Mouse (Mus musculus) c-Kit-negative CD71-positive TER-119-positive erythroid progenitor cells, embryonic 14.5 days (primary cell): ENCODE results near the gene Klhl21.

Experiments used
- DNase-seq: peaks from one replicate; pipeline ENCODE4 v3.0.0-alpha.2; 2013; ENCODE audit warnings: low read depth, low spot score

Klhl21 gene

GRCm38 (mm10) chr4:152008622-152009075 lies at the start of gene Klhl21:
Klhl21 (plus strand) TSS chr4:152008803.
- peak; percentile 80 for DNase-seq

GRCm38 (mm10) chr4:151959849-151960512 lies 48.6 kb upstream of the Klhl21 start:
- DNase-seq = no peak

GRCm38 (mm10) chr4:151960513-151960854 lies 48.1 kb upstream of the Klhl21 start:
- DNase-seq = peak; percentile 84

- no peak for DNase-seq
These were observed 45.8 kb upstream of the Klhl21 start for GRCm38 (mm10) chr4:151962817-151963216.

- no peak for DNase-seq
These were observed 40.2 kb upstream of the Klhl21 start for GRCm38 (mm10) chr4:151968204-151968921.

GRCm38 (mm10) chr4:151972221-151972967 lies 36.2 kb upstream of the Klhl21 start:
- no peak for DNase-seq

- peak; percentile 60 for DNase-seq
These were observed 33.2 kb upstream of the Klhl21 start for GRCm38 (mm10) chr4:151975441-151975840.

- DNase-seq = peak; percentile 58
These were observed 30.9 kb upstream of the Klhl21 start for GRCm38 (mm10) chr4:151977748-151978147.

GRCm38 (mm10) chr4:151980699-151981098 lies 27.9 kb upstream of the Klhl21 start:
- DNase-seq = no peak

GRCm38 (mm10) chr4:151981363-151981762 lies 27.2 kb upstream of the Klhl21 start:
- DNase-seq = peak; percentile 69

GRCm38 (mm10) chr4:151983043-151983442 lies 25.6 kb upstream of the Klhl21 start:
- DNase-seq = no peak

GRCm38 (mm10) chr4:151983560-151983959 lies 25.0 kb upstream of the Klhl21 start:
- no peak for DNase-seq

GRCm38 (mm10) chr4:151985886-151986285 lies 22.7 kb upstream of the Klhl21 start:
- DNase-seq = no peak

GRCm38 (mm10) chr4:151986650-151987049 lies 22.0 kb upstream of the Klhl21 start:
- DNase-seq = no peak

GRCm38 (mm10) chr4:151988014-151988341 lies 20.6 kb upstream of the Klhl21 start:
- no peak for DNase-seq

- peak; percentile 48 for DNase-seq
These were observed 20.1 kb upstream of the Klhl21 start, which contains the start of gene Thap3 for GRCm38 (mm10) chr4:151988342-151989109. Thap3 (minus strand) TSS chr4:151988997.

GRCm38 (mm10) chr4:151989110-151989488 lies 19.5 kb upstream of the Klhl21 start:
- DNase-seq = no peak

- no peak for DNase-seq
These were observed 16.5 kb upstream of the Klhl21 start for GRCm38 (mm10) chr4:151992091-151992490.

- no peak for DNase-seq
These were observed 15.6 kb upstream of the Klhl21 start for GRCm38 (mm10) chr4:151993035-151993434.

GRCm38 (mm10) chr4:151994228-151995171 lies 14.1 kb upstream of the Klhl21 start:
- no peak for DNase-seq
